Mouse (Mus musculus): ENCODE data around the gene Olfr1493-ps1.

The Olfr1493-ps1 gene

GRCm38 (mm10) chr19:13722978-13723377, at the start of gene Olfr1493-ps1:
TSS of gene Olfr1493-ps1 (plus strand) at chr19:13723278.
- no peak for DNase-seq (ENCODE audit: low spot score in 2 of 2)

GRCm38 (mm10) chr19:13696968-13697367, 26.1 kb upstream of the Olfr1493-ps1 start, which contains the start of gene Olfr1491:
TSS of gene Olfr1491 (plus strand) at chr19:13697268.
- DNase-seq (ENCODE audit: low spot score in 2 of 2): no peak

GRCm38 (mm10) chr19:13739428-13739827, 16.4 kb downstream of the Olfr1493-ps1 start, which contains the start of gene Olfr1494:
TSS of gene Olfr1494 (plus strand) at chr19:13739728.
- DNase-seq (ENCODE audit: low spot score in 2 of 2): no peak

GRCm38 (mm10) chr19:13749366-13749765, 26.3 kb downstream of the Olfr1493-ps1 start:
- DNase-seq (ENCODE audit: low spot score in 2 of 2): no peak

- no peak for DNase-seq (ENCODE audit: low spot score in 2 of 2)
Measured at GRCm38 (mm10) chr19:13764306-13764705, 41.2 kb downstream of the Olfr1493-ps1 start, which contains the start of gene Olfr1495. TSS of gene Olfr1495 (plus strand) at chr19:13764606.

GRCm38 (mm10) chr19:13768565-13769276, 45.6 kb downstream of the Olfr1493-ps1 start:
- DNase-seq (ENCODE audit: low spot score in 2 of 2): no peak

- DNase-seq (ENCODE audit: low spot score in 2 of 2): no peak
Measured at GRCm38 (mm10) chr19:13777578-13777977, 54.5 kb downstream of the Olfr1493-ps1 start, which contains the start of gene Olfr1496. TSS of gene Olfr1496 (plus strand) at chr19:13777878.

Data from left cerebral cortex, adult 9 months (tissue).